Mouse (Mus musculus) monocyte, adult 5-6 weeks (primary cell): ENCODE results near the gene Srrm1. TPM values are rescaled to one million over a fixed set of nuclear protein-coding genes. Genes with fewer than 3 reads are reported as not detected.
A peak's percentile ranks its signal among the peaks of the same experiment; 100 is the strongest.

ENCODE experiments used
- ATAC-seq: fragments of 153-309, 156-312 bp; replicated peaks from 2 replicates; pipeline ENCODE4 v1.8.0; 2017; ENCODE audit warnings: mild to moderate bottlenecking; ENCODE audit not compliant: low TSS enrichment, insufficient number of reproducible peaks, severe bottlenecking, poor library complexity, low FRiP score
- total RNA-seq: library from RNA; stranded (forward); fragments of 200-1000, 200-491, 200-594 nt; gene quantifications from 3 replicates; pipeline ENCODE4 v1.2.3, GENCODE M21; 2017

The Srrm1 gene
- total RNA-seq, 1 experiment from 2014 or later = 123 TPM

DNA sequence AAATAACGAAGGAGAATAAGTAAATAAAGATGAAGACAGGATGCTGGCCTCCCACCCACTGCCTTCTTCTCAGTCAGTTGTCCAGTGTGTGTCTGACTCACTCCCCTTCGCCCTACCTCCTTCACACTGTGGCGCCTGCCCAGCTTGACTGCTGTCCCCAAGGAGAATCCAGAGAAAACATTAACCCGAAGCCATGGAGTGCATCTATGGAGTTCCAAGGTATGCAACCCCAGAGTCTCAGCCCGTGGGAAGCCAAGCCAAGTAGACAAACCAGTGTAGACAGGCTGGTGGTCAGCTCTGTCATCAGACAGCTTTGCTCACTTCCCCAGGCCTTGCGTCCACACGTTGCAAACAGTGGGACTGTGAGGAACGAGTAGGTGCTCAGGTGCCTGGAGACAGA, 42.8 kb downstream of the Srrm1 start:
- no peak for ATAC-seq

DNA sequence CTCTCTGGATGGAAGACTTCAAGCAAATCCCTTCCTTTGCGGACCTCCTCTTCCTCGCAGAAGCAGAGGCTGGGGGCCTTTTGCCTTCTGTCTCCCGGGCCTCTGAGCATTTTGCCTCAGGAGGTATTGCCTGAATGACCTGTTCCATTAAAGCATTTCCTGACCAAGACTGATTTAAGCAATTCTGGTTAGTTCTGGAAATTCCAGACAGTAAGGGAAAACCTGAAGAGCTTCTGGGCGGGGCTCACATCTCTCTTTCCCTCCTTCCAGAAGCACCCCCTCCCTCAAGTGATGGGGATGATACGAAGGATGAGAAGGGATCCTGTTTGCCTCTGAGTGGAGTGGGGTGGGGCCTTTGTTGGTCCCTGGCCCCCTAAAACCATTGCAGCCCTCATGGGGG, 43.4 kb downstream of the Srrm1 start:
- ATAC-seq = no peak

DNA sequence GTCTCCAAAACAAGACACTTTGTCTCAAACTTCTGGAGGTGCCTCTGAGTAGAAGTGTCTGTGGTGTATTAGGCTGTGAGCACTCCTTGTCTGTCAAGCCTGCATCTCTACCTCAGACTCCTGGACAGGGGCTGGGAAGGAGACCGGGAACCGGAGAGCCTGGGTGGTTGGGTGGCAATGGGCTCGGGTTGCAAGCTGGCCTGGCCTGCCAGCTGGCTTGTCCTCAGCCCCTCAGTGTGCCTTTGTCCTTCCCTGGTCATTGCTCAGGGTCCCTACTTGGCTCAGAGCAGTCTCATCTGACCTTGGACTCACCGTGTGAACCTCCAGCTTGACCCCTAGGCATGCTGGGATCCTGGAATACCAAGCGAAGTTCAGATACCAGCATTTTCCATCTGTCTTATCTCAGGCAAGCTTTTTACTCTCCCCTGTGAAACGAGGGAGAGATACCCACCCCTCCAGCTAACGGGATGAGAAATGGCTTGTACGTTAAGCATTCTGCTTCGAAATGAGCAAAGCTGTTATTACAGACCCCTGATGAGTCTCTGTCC, 43.9 kb downstream of the Srrm1 start:
- ATAC-seq = no peak

DNA sequence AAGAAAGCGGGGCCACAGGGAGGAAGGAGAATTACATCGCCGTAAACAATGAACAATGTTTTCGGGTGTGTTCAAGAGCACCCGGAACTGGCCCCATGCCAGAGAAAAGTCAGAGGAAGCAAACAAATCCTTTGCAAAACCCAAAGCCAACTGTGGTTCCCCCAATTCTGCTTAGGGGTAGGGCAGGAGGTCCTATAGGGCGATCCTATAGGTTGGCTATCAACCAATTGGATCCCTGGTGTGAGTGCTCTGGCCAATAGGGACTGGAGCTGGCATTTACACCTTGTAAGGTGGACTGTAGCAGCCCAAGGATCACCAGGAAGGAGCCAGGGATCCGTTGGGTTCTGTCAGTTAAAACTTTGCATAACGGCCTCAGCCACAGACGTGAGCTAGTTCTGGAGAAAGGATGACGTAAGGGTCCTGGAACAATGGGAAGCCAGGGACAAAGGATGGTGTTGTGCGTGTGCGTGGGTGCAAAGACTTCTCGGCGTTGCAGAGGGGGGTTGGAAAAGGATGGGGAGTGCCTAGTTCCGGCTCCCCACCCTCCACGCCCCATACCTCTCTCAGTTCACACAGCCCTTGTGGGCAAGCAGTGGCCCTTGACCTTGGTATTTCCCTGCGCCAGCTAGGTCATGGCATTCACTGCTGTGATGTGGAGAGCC, 46.0 kb downstream of the Srrm1 start:
- no peak for ATAC-seq

DNA sequence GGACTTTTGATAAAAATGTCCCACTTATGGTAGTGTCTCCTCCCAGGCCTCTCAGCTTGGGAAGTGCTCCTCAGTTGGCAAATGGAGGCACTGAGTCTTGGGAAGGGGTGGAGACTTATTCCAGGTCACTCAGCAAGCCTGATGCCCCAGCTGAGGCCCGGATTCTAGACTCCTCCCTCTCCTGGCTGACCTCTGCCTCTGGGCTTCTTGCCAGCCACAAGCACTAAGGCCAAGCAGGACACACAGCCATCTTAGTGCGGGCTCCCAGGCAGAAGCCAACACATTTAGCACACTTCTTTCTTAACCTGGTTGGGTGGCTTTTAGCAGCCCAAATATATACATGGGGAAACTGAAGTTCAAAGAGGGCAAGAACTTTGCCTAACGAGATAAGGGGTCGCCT, 46.6 kb downstream of the Srrm1 start:
- no peak for ATAC-seq

DNA sequence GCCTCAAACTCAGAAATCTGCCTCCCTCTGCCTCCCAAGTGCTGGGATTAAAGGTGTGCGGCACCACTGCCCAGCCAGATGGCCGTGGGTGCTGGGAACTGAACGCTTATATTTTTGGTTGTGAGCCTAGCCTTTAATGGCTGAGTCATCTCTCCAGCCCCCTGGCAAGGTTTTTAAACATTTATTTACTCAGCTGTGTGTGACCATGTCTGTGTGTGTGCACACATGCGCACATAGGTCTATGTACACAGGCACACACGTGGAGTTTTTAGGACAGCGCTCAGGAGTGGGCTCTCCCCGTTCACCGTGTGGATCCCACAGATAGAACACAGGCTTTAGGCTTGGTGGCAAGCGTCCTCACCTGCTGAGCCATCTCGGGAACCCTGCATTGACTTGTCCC, 50.9 kb downstream of the Srrm1 start:
- no peak for ATAC-seq

- ATAC-seq = no peak
Measured at GRCm38 (mm10) chr4:135301166-135301565, 52.0 kb downstream of the Srrm1 start.

- ATAC-seq = peak; percentile 53; the same call in 1 of the 2 replicates
Measured at GRCm38 (mm10) chr4:135300248-135301041, 52.7 kb downstream of the Srrm1 start.

DNA sequence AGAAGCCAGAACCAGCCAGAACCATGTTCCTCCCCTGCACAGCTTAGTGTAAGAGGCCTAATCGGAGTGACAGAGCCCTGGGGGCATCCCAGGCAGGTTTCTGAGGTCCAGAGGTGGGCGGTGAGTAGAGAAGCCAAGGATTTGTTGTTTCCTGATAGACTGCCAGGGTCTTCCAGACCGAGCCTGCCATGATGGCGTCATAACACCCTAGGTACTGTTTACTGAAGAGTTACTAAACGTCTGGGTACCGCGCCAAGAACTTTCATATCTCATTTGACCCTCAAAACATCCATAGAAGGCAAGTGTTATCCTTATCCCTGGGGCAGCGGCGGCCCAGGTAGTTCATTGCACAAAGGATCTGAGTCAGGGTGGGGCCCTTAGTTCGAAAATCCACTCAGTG, 54.4 kb downstream of the Srrm1 start:
- ATAC-seq = no peak

DNA sequence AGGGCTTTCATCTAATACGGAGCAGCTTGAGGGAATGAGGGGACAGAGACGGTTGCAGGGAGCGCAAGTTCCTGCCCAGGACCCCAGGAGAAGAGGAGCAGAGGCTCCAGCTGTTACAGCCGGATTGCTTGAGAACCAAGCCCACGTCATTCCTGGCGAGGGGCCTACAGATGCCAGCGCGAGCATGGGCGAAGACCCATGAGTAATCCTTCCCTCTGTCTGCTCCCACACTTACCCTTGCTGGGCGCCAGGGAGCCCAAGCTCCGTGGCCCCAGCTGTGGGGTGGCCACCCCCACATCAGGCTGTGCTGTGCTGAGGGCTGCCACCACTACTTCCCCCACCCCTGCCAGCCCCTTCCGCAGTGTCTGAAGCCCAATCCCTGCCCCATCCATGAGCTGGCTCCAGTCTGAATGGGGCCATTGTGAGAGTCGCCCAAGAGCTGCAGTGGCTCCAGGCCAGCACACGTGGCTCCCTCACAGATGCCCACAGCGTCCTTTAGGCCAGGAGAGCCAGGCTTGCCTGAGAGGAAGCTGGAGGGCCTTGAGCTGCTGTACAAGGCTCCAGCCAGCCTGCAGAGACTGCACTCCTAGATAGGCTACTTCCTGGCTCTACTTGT, 55.1 kb downstream of the Srrm1 start:
- no peak for ATAC-seq

DNA sequence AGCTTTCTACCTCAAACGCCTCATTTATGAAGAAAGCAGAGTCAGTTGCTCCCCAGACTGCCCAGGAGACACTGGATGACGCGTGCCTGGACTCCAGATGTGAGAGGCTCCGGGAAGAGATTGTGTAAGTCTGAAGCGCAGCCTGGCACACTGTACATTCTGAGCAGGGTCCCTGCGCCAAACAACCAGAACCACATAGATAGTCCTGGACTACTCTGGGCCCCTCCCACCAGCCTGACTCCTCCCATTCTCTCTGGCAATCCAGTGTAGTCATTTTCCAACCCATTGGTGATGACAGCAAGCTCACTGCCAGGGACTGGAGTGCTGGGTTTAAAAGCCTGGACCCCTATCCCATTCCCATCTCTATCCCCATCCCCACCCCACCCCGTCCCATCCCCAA, 56.0 kb downstream of the Srrm1 start:
- ATAC-seq = no peak

DNA sequence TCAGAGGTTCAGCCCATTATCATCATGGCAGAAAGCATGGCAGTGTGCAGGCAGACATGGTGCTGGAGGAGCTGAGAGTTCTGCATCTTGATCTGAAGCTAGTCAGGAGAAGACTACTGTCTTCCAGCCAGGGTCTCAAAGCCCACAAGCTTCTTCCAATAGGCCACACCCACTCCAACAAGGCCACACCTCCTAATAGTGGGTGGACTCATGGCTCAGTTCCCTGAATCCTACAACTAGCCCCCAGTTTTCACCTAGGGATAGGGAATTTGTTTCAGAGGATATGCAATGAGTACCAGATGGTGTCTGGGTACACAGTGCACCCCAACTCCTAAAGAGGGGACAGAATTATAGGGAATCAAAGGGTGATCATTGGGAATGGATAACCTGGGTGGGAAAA, 56.6 kb downstream of the Srrm1 start:
- ATAC-seq = no peak

DNA sequence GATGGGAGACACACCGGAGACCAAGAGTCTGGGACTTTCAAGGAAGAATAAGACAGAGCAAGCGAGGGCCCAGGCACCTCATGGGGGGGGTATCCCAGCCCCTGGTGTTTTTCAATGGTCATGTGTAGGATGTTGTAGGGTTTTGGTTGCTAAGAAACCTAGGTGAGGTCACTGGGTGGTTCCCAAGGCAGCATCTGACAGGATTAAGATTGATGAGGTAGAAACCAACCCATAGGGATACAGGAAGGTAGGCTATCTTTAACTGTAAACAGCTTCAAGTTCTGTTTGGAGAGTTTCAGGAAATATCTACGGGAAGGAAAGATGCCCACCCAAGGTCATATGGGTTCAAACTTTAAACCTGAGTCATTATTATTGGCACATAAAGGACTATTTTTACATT, 59.3 kb downstream of the Srrm1 start:
- ATAC-seq = no peak

DNA sequence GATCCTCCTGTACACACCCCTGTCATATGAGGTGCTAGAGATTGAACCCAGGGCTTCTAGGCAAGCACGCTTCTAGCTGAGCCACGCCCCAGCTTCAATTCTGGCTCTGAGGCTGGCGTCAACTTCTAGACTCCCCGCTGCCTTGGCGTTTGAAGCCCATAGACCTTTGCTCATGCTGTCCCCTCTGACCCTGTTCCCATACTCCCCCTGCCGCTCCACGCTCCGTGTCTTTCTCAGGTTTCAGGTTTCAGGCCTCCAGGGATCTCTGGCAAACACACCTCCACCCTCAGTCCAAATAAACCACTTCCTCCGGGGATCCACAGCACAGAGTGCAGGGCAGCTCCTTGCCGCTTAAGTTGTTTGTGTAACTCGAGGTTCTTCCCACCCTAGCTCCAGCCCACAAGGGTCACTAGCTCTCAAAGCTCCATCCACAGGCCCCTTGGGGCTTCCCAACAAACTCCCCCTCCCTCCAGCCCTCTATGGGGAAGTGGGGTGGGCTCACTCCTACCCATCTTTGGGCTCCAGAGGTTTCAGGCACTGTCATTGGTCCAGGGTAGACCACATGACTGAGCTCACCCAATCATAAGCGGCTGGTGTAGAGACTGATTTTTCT, 60.5 kb downstream of the Srrm1 start:
- peak; percentile 70 for ATAC-seq

DNA sequence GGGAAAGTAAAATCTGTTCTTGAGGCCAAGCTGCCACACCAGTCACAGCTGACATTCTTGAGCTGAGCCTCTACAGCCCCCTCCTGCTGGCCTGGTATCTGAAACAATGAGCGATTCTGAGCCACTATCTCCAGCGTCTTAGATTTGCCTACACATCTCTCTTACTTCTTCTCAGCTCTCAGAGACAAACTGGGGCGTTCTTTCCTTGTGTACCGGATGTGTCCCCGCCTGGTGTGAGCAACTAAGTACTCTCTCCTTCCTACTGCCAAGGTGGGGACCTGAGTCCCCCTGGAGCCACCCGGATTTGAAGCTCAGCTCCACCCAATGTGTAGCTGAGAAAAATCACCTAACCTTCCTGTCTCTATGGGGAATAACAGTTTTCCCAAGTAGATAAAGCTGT, 61.3 kb downstream of the Srrm1 start:
- ATAC-seq = no peak

GRCm38 (mm10) chr4:135291199-135291598, 61.9 kb downstream of the Srrm1 start:
- ATAC-seq = no peak

DNA sequence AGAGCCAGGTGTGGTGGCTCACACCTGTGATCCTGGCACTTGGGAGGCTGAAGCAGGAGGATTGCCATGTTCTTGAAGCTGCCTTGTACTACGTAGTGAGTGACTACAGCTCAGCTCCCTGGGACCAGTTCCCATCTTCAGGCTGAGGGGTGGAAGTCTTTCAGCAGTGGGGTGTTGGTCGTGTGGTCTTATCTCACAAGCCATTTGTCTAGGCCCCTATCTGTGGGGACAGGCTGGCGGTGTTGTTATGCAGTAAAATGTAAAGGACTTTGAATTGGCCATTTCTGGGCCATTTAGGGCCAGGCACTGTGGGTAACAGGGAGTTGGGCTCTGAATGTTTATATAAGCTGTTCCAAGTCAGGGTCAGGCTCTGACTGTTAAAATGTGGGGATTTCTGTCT, 65.1 kb downstream of the Srrm1 start:
- ATAC-seq = no peak

GRCm38 (mm10) chr4:135286833-135287395, 66.2 kb downstream of the Srrm1 start:
- peak; percentile 53 for ATAC-seq

GRCm38 (mm10) chr4:135286033-135286622, 67.0 kb downstream of the Srrm1 start:
- ATAC-seq = no peak
